Comparison of ENCODE assay signal across 8 mouse cellular contexts in the genomic region with DNA sequence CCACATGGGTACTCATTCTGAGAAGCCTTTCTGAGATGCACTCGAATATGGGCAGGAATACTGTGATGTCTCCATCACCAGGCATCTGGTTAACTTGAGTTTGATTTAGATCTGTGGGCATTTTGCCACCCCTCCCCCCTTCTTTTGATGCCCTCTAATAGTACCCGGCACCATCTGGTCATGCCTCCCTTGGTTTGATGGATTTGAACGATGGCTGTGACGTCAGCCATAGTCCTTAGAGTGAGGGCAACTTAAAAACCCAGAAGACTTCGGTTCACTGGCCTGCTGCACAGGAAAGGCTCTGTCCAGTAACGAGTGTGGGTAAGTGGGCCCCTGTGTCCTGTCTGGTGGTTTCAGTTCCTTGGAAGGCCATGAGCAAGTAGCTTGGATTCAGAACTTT.
DNase-seq lines count a peak whose midpoint lies in the region; ATAC-seq lines count a peak whose summit lies in the region.

No protein-coding gene starts in this region.

- peak; percentile 94 for DNase-seq in heart, adult 11 months
- no peak for DNase-seq in heart, postnatal 10 days
- DNase-seq in cerebellum, adult 18-20 months: peak; percentile 62 to 66
- DNase-seq in mesoderm, embryonic 11.5 days (ENCODE audit: low read depth, low spot score): peak; percentile 61
- no peak for DNase-seq in right cerebral cortex, postnatal 14 days
- no peak for DNase-seq in ovary, postnatal 14 days (ENCODE audit: low spot score)
- no peak for DNase-seq in layer of hippocampus, postnatal 25 days (ENCODE audit: extremely low spot score in 1 of 2, low spot score in 1 of 2)

- peak overlapping the region; percentile 65 for H3K4me2 ChIP-seq in heart, embryonic 16.5 days (ENCODE audit: low read depth, low read length)

- peak overlapping the region; percentile 86 for H3K4me3 ChIP-seq in heart, embryonic 16.5 days (ENCODE audit: low read length)

- intact Hi-C loops in heart, postnatal 10 days (cut with DNase I): loop anchor here (5.0 kb wide), 2 partner anchors 130 to 155 kb away; no protein-coding TSS in a partner anchor

- peak overlapping the region; percentile 17 for H3K27ac ChIP-seq in heart, embryonic 16.5 days (ENCODE audit: low read length)

- WGBS in heart, embryonic 16.5 days: 27% methylated on average over 6 of the region's 6 CpGs

- H3K36me3 ChIP-seq in heart, embryonic 16.5 days (ENCODE audit: control insufficient read depth, insufficient read depth): no peaks in the 10 kb centered on the region

- H3K4me1 ChIP-seq in heart, embryonic 16.5 days (ENCODE audit: control insufficient read depth, insufficient read depth, low read length): peaks cover 49% of the 10 kb centered on the region

- H3K27me3 ChIP-seq in heart, embryonic 16.5 days (ENCODE audit: control insufficient read depth, insufficient read depth, low read length): no peaks in the 10 kb centered on the region

- no peaks in the 10 kb centered on the region for H3K9me3 ChIP-seq in heart, embryonic 16.5 days (replicated peaks; ENCODE audit: control insufficient read depth, low read length)

- no peak for ATAC-seq in heart, embryonic 16.5 days (replicated peaks; ENCODE audit: extremely low read depth, insufficient read depth, low FRiP score)

- H3K9ac ChIP-seq in heart, embryonic 16.5 days (ENCODE audit: low read length): peak overlapping the region; percentile 96

Comparison
In these comparisons a context has a peak if more than half of its experiments do, and no peak if none do; other contexts are left out.
1. DNase-seq: peak in heart, adult 11 months (single experiment), cerebellum, adult 18-20 months (2 of 2) and mesoderm, embryonic 11.5 days (single experiment); none in heart, postnatal 10 days (0 of 2), right cerebral cortex, postnatal 14 days (single experiment), ovary, postnatal 14 days (single experiment) and layer of hippocampus, postnatal 25 days (0 of 2).